Mouse (Mus musculus): ENCODE measurements around the gene Magi1.

GRCm38 (mm10) chr6:93848942-93849790 is 434.6 kb downstream of the Magi1 start:
- TF ChIP-seq CTCF (IDR thresholded peaks at IDR 0.05 in 2 of 3, conservative IDR thresholded peaks at IDR 0.05 in 1 of 3; ENCODE audit: control insufficient read depth in 1 of 3, insufficient read depth in 1 of 3, low read depth in 2 of 3, low read length in 3 of 3, poor library complexity in 1 of 3, severe bottlenecking in 1 of 3) (no peak), ZKSCAN1 (IDR thresholded peaks at IDR 0.05; ENCODE audit: low read depth, low read length) (no peak), GATA1 (IDR thresholded peaks at IDR 0.05; ENCODE audit: low read depth, low read length) (no peak), TCF12 (IDR thresholded peaks at IDR 0.05; ENCODE audit: low read depth, low read length) (no peak)

Data from MEL (cell line).